Mouse (Mus musculus): ENCODE data around the gene Mtif2. TPM values are rescaled to one million over a fixed set of nuclear protein-coding genes. Genes with fewer than 3 reads are reported as not detected.
A peak's percentile ranks its signal among the peaks of the same experiment; 100 is the strongest.

The Mtif2 gene
- polyA plus RNA-seq, 1 experiment, result 38.7 TPM

GRCm38 (mm10) chr11:29509421-29509820 is 16.8 kb upstream of the Mtif2 start:
- H3K9me3 ChIP-seq (replicated peaks; ENCODE audit: control insufficient read depth, insufficient read depth, low read length, poor library complexity, severe bottlenecking), result no peaks in the 10 kb centered on the region
- H3K4me3 ChIP-seq (ENCODE audit: low read depth, low read length), result no peak overlapping the region
- TF ChIP-seq POLR2A (IDR thresholded peaks at IDR 0.05; ENCODE audit: insufficient read depth, low read length) (no peak), EP300 (IDR thresholded peaks at IDR 0.05; ENCODE audit: insufficient read depth, low read depth, low read length) (no peak), CTCF (IDR thresholded peaks at IDR 0.05; ENCODE audit: low read depth, low read length) (no peak)
- H3K27ac ChIP-seq (ENCODE audit: insufficient read depth, low read length), result no peak overlapping the region
- H3K27me3 ChIP-seq (ENCODE audit: control insufficient read depth, insufficient read depth, low read length, poor library complexity, severe bottlenecking), result no peaks in the 10 kb centered on the region
- H3K36me3 ChIP-seq (ENCODE audit: control insufficient read depth, insufficient read depth, low read length, poor library complexity, severe bottlenecking), result peaks cover 8% of the 10 kb centered on the region
- H3K9ac ChIP-seq (ENCODE audit: low read depth, poor library complexity, severe bottlenecking), result no peak overlapping the region
- H3K4me1 ChIP-seq (ENCODE audit: control insufficient read depth, insufficient read depth, low read length), result no peaks in the 10 kb centered on the region

- no peak for TF ChIP-seq CTCF (IDR thresholded peaks at IDR 0.05; ENCODE audit: low read depth, low read length)
- no peak for TF ChIP-seq POLR2A (IDR thresholded peaks at IDR 0.05; ENCODE audit: insufficient read depth, low read length)
- TF ChIP-seq EP300 (IDR thresholded peaks at IDR 0.05; ENCODE audit: insufficient read depth, low read depth, low read length), result no peak
Observed at GRCm38 (mm10) chr11:29512818-29513535, 13.2 kb upstream of the Mtif2 start.

GRCm38 (mm10) chr11:29514325-29514681 is 11.9 kb upstream of the Mtif2 start:
- peak overlapping the region; percentile 93 for H3K4me3 ChIP-seq (ENCODE audit: low read depth, low read length)
- no peaks in the 10 kb centered on the region for H3K9me3 ChIP-seq (replicated peaks; ENCODE audit: control insufficient read depth, insufficient read depth, low read length, poor library complexity, severe bottlenecking)
- H3K9ac ChIP-seq (ENCODE audit: low read depth, poor library complexity, severe bottlenecking), result peak overlapping the region; percentile 75
- no peaks in the 10 kb centered on the region for H3K27me3 ChIP-seq (ENCODE audit: control insufficient read depth, insufficient read depth, low read length, poor library complexity, severe bottlenecking)
- no peak for TF ChIP-seq POLR2A (IDR thresholded peaks at IDR 0.05; ENCODE audit: insufficient read depth, low read length)
- no peak for TF ChIP-seq CTCF (IDR thresholded peaks at IDR 0.05; ENCODE audit: low read depth, low read length)
- no peak for TF ChIP-seq EP300 (IDR thresholded peaks at IDR 0.05; ENCODE audit: insufficient read depth, low read depth, low read length)
- no peaks in the 10 kb centered on the region for H3K4me1 ChIP-seq (ENCODE audit: control insufficient read depth, insufficient read depth, low read length)
- H3K27ac ChIP-seq (ENCODE audit: insufficient read depth, low read length), result 0 out of 2 replicates have a peak overlapping the region, but pooled peaks have one; percentile 24
- H3K36me3 ChIP-seq (ENCODE audit: control insufficient read depth, insufficient read depth, low read length, poor library complexity, severe bottlenecking), result peaks cover 7% of the 10 kb centered on the region

More at GRCm38 (mm10) chr11:29512818-29513535, 13.2 kb upstream of the Mtif2 start:
- Histone ChIP-seq H3K36me3 (ENCODE audit: control insufficient read depth, insufficient read depth, low read length, poor library complexity, severe bottlenecking) (peaks cover 7% of the 10 kb centered on the region), H3K4me1 (ENCODE audit: control insufficient read depth, insufficient read depth, low read length) (no peaks in the 10 kb centered on the region), H3K9ac (ENCODE audit: low read depth, poor library complexity, severe bottlenecking) (no peak overlapping the region), H3K9me3 (replicated peaks; ENCODE audit: control insufficient read depth, insufficient read depth, low read length, poor library complexity, severe bottlenecking) (no peaks in the 10 kb centered on the region), H3K27ac (ENCODE audit: insufficient read depth, low read length) (no peak overlapping the region), H3K4me3 (ENCODE audit: low read depth, low read length) (no peak overlapping the region), H3K27me3 (ENCODE audit: control insufficient read depth, insufficient read depth, low read length, poor library complexity, severe bottlenecking) (no peaks in the 10 kb centered on the region)

- peak within 1 kb of the TSS; percentile 75 for H3K9ac ChIP-seq (ENCODE audit: low read depth, poor library complexity, severe bottlenecking)
- TF ChIP-seq EP300 (IDR thresholded peaks at IDR 0.05; ENCODE audit: insufficient read depth, low read depth, low read length), result 0 out of 2 replicates have a peak, but pooled peaks have one; percentile 19
- TF ChIP-seq POLR2A (IDR thresholded peaks at IDR 0.05; ENCODE audit: insufficient read depth, low read length), result peak; percentile 81
- TF ChIP-seq CTCF (IDR thresholded peaks at IDR 0.05; ENCODE audit: low read depth, low read length), result no peak
- H3K36me3 ChIP-seq (ENCODE audit: control insufficient read depth, insufficient read depth, low read length, poor library complexity, severe bottlenecking), result peaks cover 7% of the 10 kb centered on the region
- H3K4me3 ChIP-seq (ENCODE audit: low read depth, low read length), result peak within 1 kb of the TSS; percentile 94
- no peaks in the 10 kb centered on the region for H3K27me3 ChIP-seq (ENCODE audit: control insufficient read depth, insufficient read depth, low read length, poor library complexity, severe bottlenecking)
- H3K27ac ChIP-seq (ENCODE audit: insufficient read depth, low read length), result peak within 1 kb of the TSS; percentile 82
- no peaks in the 10 kb centered on the region for H3K9me3 ChIP-seq (replicated peaks; ENCODE audit: control insufficient read depth, insufficient read depth, low read length, poor library complexity, severe bottlenecking)
- H3K4me1 ChIP-seq (ENCODE audit: control insufficient read depth, insufficient read depth, low read length), result no peaks in the 10 kb centered on the region
Observed at GRCm38 (mm10) chr11:29514682-29515412, 11.4 kb upstream of the Mtif2 start, which contains the start of gene Prorsd1. Gene Prorsd1, minus strand, starts transcription at chr11:29515033.

- H3K27me3 ChIP-seq (ENCODE audit: control insufficient read depth, insufficient read depth, low read length, poor library complexity, severe bottlenecking), result no peaks in the 10 kb centered on the region
- no peak for TF ChIP-seq CTCF (IDR thresholded peaks at IDR 0.05; ENCODE audit: low read depth, low read length)
- no peak for TF ChIP-seq EP300 (IDR thresholded peaks at IDR 0.05; ENCODE audit: insufficient read depth, low read depth, low read length)
- TF ChIP-seq POLR2A (IDR thresholded peaks at IDR 0.05; ENCODE audit: insufficient read depth, low read length), result no peak
- no peak overlapping the region for H3K4me3 ChIP-seq (ENCODE audit: low read depth, low read length)
- H3K9ac ChIP-seq (ENCODE audit: low read depth, poor library complexity, severe bottlenecking), result no peak overlapping the region
- H3K36me3 ChIP-seq (ENCODE audit: control insufficient read depth, insufficient read depth, low read length, poor library complexity, severe bottlenecking), result peaks cover 52% of the 10 kb centered on the region
- H3K4me1 ChIP-seq (ENCODE audit: control insufficient read depth, insufficient read depth, low read length), result no peaks in the 10 kb centered on the region
- no peak overlapping the region for H3K27ac ChIP-seq (ENCODE audit: insufficient read depth, low read length)
- H3K9me3 ChIP-seq (replicated peaks; ENCODE audit: control insufficient read depth, insufficient read depth, low read length, poor library complexity, severe bottlenecking), result no peaks in the 10 kb centered on the region
Observed at GRCm38 (mm10) chr11:29538201-29538600, 12.0 kb downstream of the Mtif2 start.
